Mouse (Mus musculus) common myeloid progenitor, adult 5-6 weeks (primary cell): ENCODE measurements around the gene Atg2a. TPM values are rescaled to one million over a fixed set of nuclear protein-coding genes. Genes with fewer than 3 reads are reported as not detected.

ENCODE experiments used
- total RNA-seq: library from RNA; stranded (forward); fragments of 200-1000, 187-1606 nt; gene quantifications from 2 replicates; pipeline ENCODE4 v1.2.3, GENCODE M21; 2017

Atg2a gene
- total RNA-seq, 1 experiment from 2014 or later = 10.7 TPM

Other genes with a start within 250 kb of the Atg2a start
- 29.9 and 37.2 TPM in 2 replicates for gene Capn1, start 225.8 kb upstream of the Atg2a start, total RNA-seq
- 5.9 and 6.5 TPM in 2 replicates for gene Syvn1, start 195.1 kb upstream of the Atg2a start, total RNA-seq
- 25.8 and 35.8 TPM in 2 replicates for gene Mrpl49, start 183.9 kb upstream of the Atg2a start, total RNA-seq
- gene Fau, start 183.8 kb upstream of the Atg2a start, total RNA-seq = 1,809 and 1,850 TPM in 2 replicates
- gene Znhit2, start 180.5 kb upstream of the Atg2a start, total RNA-seq = 10.3 and 11.6 TPM in 2 replicates
- 4.9 and 5.9 TPM in 2 replicates for gene Tm7sf2, start 173.3 kb upstream of the Atg2a start, total RNA-seq
- 43.1 and 54.1 TPM in 2 replicates for gene Vps51, start 164.4 kb upstream of the Atg2a start, total RNA-seq
- not detected in 2 replicates for gene Tmem262, start 161.6 kb upstream of the Atg2a start, total RNA-seq
- gene Gm28374, start 159.4 kb upstream of the Atg2a start, total RNA-seq = not detected in 2 replicates
- 25.2 and 34.0 TPM in 2 replicates for gene Zfpl1, start 156.7 kb upstream of the Atg2a start, total RNA-seq
- 25.8 and 26.2 TPM in 2 replicates for gene Cdca5, start 156.7 kb upstream of the Atg2a start, total RNA-seq
- gene AC131692.1, start 147.2 kb upstream of the Atg2a start, total RNA-seq = 0.46 TPM in 1 of 2 replicates, not detected in the other
- not detected in 2 replicates for gene Naaladl1, start 135.9 kb upstream of the Atg2a start, total RNA-seq
- gene Sac3d1, start 123.0 kb upstream of the Atg2a start, total RNA-seq = 4.9 and 8.2 TPM in 2 replicates
- 11.3 and 17.0 TPM in 2 replicates for gene Snx15, start 113.4 kb upstream of the Atg2a start, total RNA-seq
- gene Batf2, start 100.7 kb upstream of the Atg2a start, total RNA-seq = 0.44 and 0.78 TPM in 2 replicates
- gene Arl2, start 100.1 kb upstream of the Atg2a start, total RNA-seq = 27.6 and 36.5 TPM in 2 replicates
- not detected in 2 replicates for gene Majin, start 57.3 kb upstream of the Atg2a start, total RNA-seq
- 0.14 TPM in 1 of 2 replicates, not detected in the other for gene Gpha2, start 15.3 kb upstream of the Atg2a start, total RNA-seq
- gene Ppp2r5b, start 5.8 kb upstream of the Atg2a start, total RNA-seq = 2.6 and 4.2 TPM in 2 replicates
- gene Ehd1, start 35.1 kb downstream of the Atg2a start, total RNA-seq = 15.6 and 16.8 TPM in 2 replicates
- 2.6 and 2.9 TPM in 2 replicates for gene Cdc42bpg, start 64.8 kb downstream of the Atg2a start, total RNA-seq
- 19.2 and 30.8 TPM in 2 replicates for gene Men1, start 93.3 kb downstream of the Atg2a start, total RNA-seq
- 18.7 and 46.1 TPM in 2 replicates for gene Map4k2, start 99.5 kb downstream of the Atg2a start, total RNA-seq
- 221 and 258 TPM in 2 replicates for gene Sf1, start 122.0 kb downstream of the Atg2a start, total RNA-seq
- gene Pygm, start 142.7 kb downstream of the Atg2a start, total RNA-seq = 0.10 and 0.87 TPM in 2 replicates
- 116 and 137 TPM in 2 replicates for gene Rasgrp2, start 157.7 kb downstream of the Atg2a start, total RNA-seq
- not detected in 2 replicates for gene Nrxn2, start 177.1 kb downstream of the Atg2a start, total RNA-seq